Mouse (Mus musculus) embryonic facial prominence, embryonic 11.5 days (tissue): Measurements from ENCODE around the gene Chrm5. TPM values are rescaled to one million over a fixed set of nuclear protein-coding genes. Genes with fewer than 3 reads are reported as not detected.

Source experiments
- ATAC-seq: fragments of 200-750 bp; cut with Nextera tagmentation; replicated peaks from 2 replicates; pipeline ENCODE4 v1.8.0; 2017; ENCODE audit warnings: low read depth; ENCODE audit not compliant: insufficient number of reproducible peaks, low FRiP score, low TSS enrichment
- DNase-seq: peaks from one replicate; pipeline ENCODE4 v3.0.0-alpha.2; 2015; ENCODE audit warnings: low spot score
- H3K27ac ChIP-seq: fragments of 300-500 bp; sonication (generic); replicated peaks from 2 replicates; pipeline ENCODE4 v1.5.1; 2014; ENCODE audit warnings: mild to moderate bottlenecking, low read depth, low read length, control low read depth
- H3K27me3 ChIP-seq: fragments of 300-500 bp; sonication (generic); 2 replicates; pipeline ENCODE4 v1.6.1; 2014; ENCODE audit warnings: mild to moderate bottlenecking, low read length, moderate library complexity, mixed read lengths; ENCODE audit not compliant: control insufficient read depth, insufficient read depth
- H3K36me3 ChIP-seq: fragments of 300-500 bp; sonication (generic); replicated peaks from 2 replicates; pipeline ENCODE4 v1.6.1; 2014; ENCODE audit warnings: low read depth, mild to moderate bottlenecking, low read length, moderate library complexity, mixed read lengths; ENCODE audit not compliant: control insufficient read depth, insufficient read depth
- H3K4me1 ChIP-seq: fragments of 300-500 bp; sonication (generic); 2 replicates; pipeline ENCODE4 v1.6.1; 2014; ENCODE audit warnings: low read length, mixed read lengths; ENCODE audit not compliant: control insufficient read depth, insufficient read depth
- H3K4me2 ChIP-seq: fragments of 300-500 bp; sonication (generic); 2 replicates; pipeline ENCODE4 v1.6.1; 2014; ENCODE audit warnings: low read depth, mild to moderate bottlenecking, control low read depth, low read length, moderate library complexity
- H3K4me3 ChIP-seq: fragments of 300-500 bp; sonication (generic); 2 replicates; pipeline ENCODE4 v1.5.1; 2014; ENCODE audit warnings: low read depth, low read length, control low read depth
- H3K9ac ChIP-seq: fragments of 300-500 bp; sonication (generic); replicated peaks from 2 replicates; pipeline ENCODE4 v1.6.1; 2014; ENCODE audit warnings: mild to moderate bottlenecking, control low read depth, low read length
- H3K9me3 ChIP-seq: fragments of 300-500 bp; sonication (generic); replicated peaks from 2 replicates; pipeline ENCODE4 v1.6.1; 2016; ENCODE audit warnings: mild to moderate bottlenecking, low read length, inconsistent platforms, mixed read lengths; ENCODE audit not compliant: control insufficient read depth
- WGBS: fragments of 180-500 bp; shearing (Covaris S2); extraction: QIAGEN DNeasy Blood & Tissue Kit; methylation state at CpG from one replicate; pipeline ENCODE4 v1.1.7; 2014; 5-methylcytosine and 5-hydroxymethylcytosine counted together
- polyA plus RNA-seq: library from polyadenylated mRNA; unstranded; fragments of >200 nt; fragmentation: Nextera tagmentation; extraction: Ambion mirVana; gene quantifications from 2 replicates; pipeline ENCODE4 v1.2.1, GENCODE M21; 2014

Chrm5 gene
- polyA plus RNA-seq, result not detected in 2 replicates

GRCm38 (mm10) chr2:112480669-112481068 lies at the start of gene Chrm5:
Gene Chrm5 (minus strand): TSS chr2:112480769.
- no peak for ATAC-seq
- no peak for DNase-seq
- Histone ChIP-seq H3K9ac (no peak within 1 kb of the TSS), H3K4me3 (no peak within 1 kb of the TSS), H3K27me3 (no peaks in the 10 kb centered on the region), H3K27ac (no peak within 1 kb of the TSS), H3K4me2 (no peak within 1 kb of the TSS), H3K4me1 (no peaks in the 10 kb centered on the region), H3K36me3 (no peaks in the 10 kb centered on the region), H3K9me3 (no peaks in the 10 kb centered on the region)
- WGBS, result 90% methylated on average over 5 of the region's 5 CpGs

- no peaks in the 10 kb centered on the region for H3K27me3 ChIP-seq
- WGBS, result 88% methylated on average over 3 of the region's 3 CpGs
- H3K4me3 ChIP-seq, result no peak overlapping the region
- H3K9me3 ChIP-seq, result no peaks in the 10 kb centered on the region
- H3K4me1 ChIP-seq, result no peaks in the 10 kb centered on the region
- no peak overlapping the region for H3K9ac ChIP-seq
- H3K36me3 ChIP-seq, result no peaks in the 10 kb centered on the region
- ATAC-seq (no peak), DNase-seq (no peak)
- H3K27ac ChIP-seq, result no peak overlapping the region
- no peak overlapping the region for H3K4me2 ChIP-seq
These were observed 46.4 kb upstream of the Chrm5 start for GRCm38 (mm10) chr2:112526933-112527332.

- WGBS, result 91% methylated on average over 4 of the region's 4 CpGs
- DNase-seq, result no peak
- Histone ChIP-seq H3K4me1 (no peaks in the 10 kb centered on the region), H3K36me3 (no peaks in the 10 kb centered on the region), H3K27me3 (no peaks in the 10 kb centered on the region), H3K9me3 (no peaks in the 10 kb centered on the region), H3K27ac (no peak overlapping the region), H3K9ac (no peak overlapping the region), H3K4me2 (no peak overlapping the region), H3K4me3 (no peak overlapping the region)
- ATAC-seq, result no peak
These were observed 40.2 kb upstream of the Chrm5 start for GRCm38 (mm10) chr2:112520526-112521482.

- H3K4me3 ChIP-seq, result no peak overlapping the region
- no peak overlapping the region for H3K9ac ChIP-seq
- no peak overlapping the region for H3K27ac ChIP-seq
- ATAC-seq, result no peak
- no peaks in the 10 kb centered on the region for H3K36me3 ChIP-seq
- H3K4me2 ChIP-seq, result no peak overlapping the region
- H3K27me3 ChIP-seq, result no peaks in the 10 kb centered on the region
- H3K9me3 ChIP-seq, result no peaks in the 10 kb centered on the region
- DNase-seq, result no peak
- H3K4me1 ChIP-seq, result no peaks in the 10 kb centered on the region
These were observed 38.0 kb upstream of the Chrm5 start for GRCm38 (mm10) chr2:112518541-112518940.

- Histone ChIP-seq H3K4me1 (no peaks in the 10 kb centered on the region), H3K4me2 (no peak overlapping the region), H3K9ac (no peak overlapping the region), H3K9me3 (no peaks in the 10 kb centered on the region), H3K36me3 (no peaks in the 10 kb centered on the region), H3K27ac (no peak overlapping the region), H3K4me3 (no peak overlapping the region), H3K27me3 (no peaks in the 10 kb centered on the region)
- no peak for DNase-seq
- ATAC-seq, result no peak
- 90% methylated on average over 3 of the region's 3 CpGs for WGBS
These were observed 36.6 kb upstream of the Chrm5 start for GRCm38 (mm10) chr2:112517218-112517617.

GRCm38 (mm10) chr2:112516728-112517127 lies 36.2 kb upstream of the Chrm5 start:
- Histone ChIP-seq H3K27me3 (no peaks in the 10 kb centered on the region), H3K9me3 (no peaks in the 10 kb centered on the region), H3K36me3 (no peaks in the 10 kb centered on the region), H3K4me1 (no peaks in the 10 kb centered on the region), H3K4me3 (no peak overlapping the region), H3K27ac (no peak overlapping the region), H3K4me2 (no peak overlapping the region), H3K9ac (no peak overlapping the region)
- no peak for DNase-seq
- ATAC-seq, result no peak
- WGBS, result 86% methylated on average over 3 of the region's 3 CpGs

- Histone ChIP-seq H3K27me3 (no peaks in the 10 kb centered on the region), H3K4me3 (no peak overlapping the region), H3K4me2 (no peak overlapping the region), H3K27ac (no peak overlapping the region), H3K36me3 (no peaks in the 10 kb centered on the region), H3K9me3 (no peaks in the 10 kb centered on the region), H3K9ac (no peak overlapping the region), H3K4me1 (no peaks in the 10 kb centered on the region)
- DNase-seq (no peak), ATAC-seq (no peak)
- 92% methylated on average over 1 of the region's 1 CpGs for WGBS
These were observed 32.5 kb upstream of the Chrm5 start for GRCm38 (mm10) chr2:112513036-112513435.

- H3K4me2 ChIP-seq, result no peak overlapping the region
- H3K27me3 ChIP-seq, result no peaks in the 10 kb centered on the region
- H3K9ac ChIP-seq, result no peak overlapping the region
- H3K36me3 ChIP-seq, result no peaks in the 10 kb centered on the region
- WGBS, result 90% methylated on average over 4 of the region's 4 CpGs
- no peaks in the 10 kb centered on the region for H3K4me1 ChIP-seq
- DNase-seq (no peak), ATAC-seq (no peak)
- H3K9me3 ChIP-seq, result no peaks in the 10 kb centered on the region
- H3K27ac ChIP-seq, result no peak overlapping the region
- no peak overlapping the region for H3K4me3 ChIP-seq
These were observed 29.6 kb upstream of the Chrm5 start for GRCm38 (mm10) chr2:112510140-112510539.
